Mouse (Mus musculus): Measurements from ENCODE around the gene Cldn3. TPM values are rescaled to one million over a fixed set of nuclear protein-coding genes. Genes with fewer than 3 reads are reported as not detected.

Cldn3 gene
- polyA plus RNA-seq, 1 experiment = 2.8 TPM

GRCm38 (mm10) chr5:135023344-135024173, 37.5 kb downstream of the Cldn3 start, which contains the start of gene Stx1a:
Stx1a (plus strand) TSS chr5:135023482.
- TF ChIP-seq CTCF (IDR thresholded peaks at IDR 0.05; ENCODE audit: borderline replicate concordance, extremely low read depth, insufficient read depth, insufficient read length) = no peak
- peak; percentile 58; the same call in 1 of the 2 replicates for TF ChIP-seq POLR2A (IDR thresholded peaks at IDR 0.05; ENCODE audit: borderline replicate concordance, extremely low read depth, insufficient read depth, insufficient read length, poor library complexity, severe bottlenecking)
- peak; percentile 96 for DNase-seq (ENCODE audit: low read depth)

- no peak for DNase-seq (ENCODE audit: low read depth)
- TF ChIP-seq CTCF (IDR thresholded peaks at IDR 0.05; ENCODE audit: borderline replicate concordance, extremely low read depth, insufficient read depth, insufficient read length) (no peak), POLR2A (IDR thresholded peaks at IDR 0.05; ENCODE audit: borderline replicate concordance, extremely low read depth, insufficient read depth, insufficient read length, poor library complexity, severe bottlenecking) (no peak)
Measured at GRCm38 (mm10) chr5:135024665-135025224, 38.7 kb downstream of the Cldn3 start.

- DNase-seq (ENCODE audit: low read depth) = no peak
- TF ChIP-seq CTCF (IDR thresholded peaks at IDR 0.05; ENCODE audit: borderline replicate concordance, extremely low read depth, insufficient read depth, insufficient read length) = no peak
Measured at GRCm38 (mm10) chr5:135025899-135026298, 39.9 kb downstream of the Cldn3 start.

GRCm38 (mm10) chr5:135029007-135029854, 43.2 kb downstream of the Cldn3 start:
- no peak for TF ChIP-seq CTCF (IDR thresholded peaks at IDR 0.05; ENCODE audit: borderline replicate concordance, extremely low read depth, insufficient read depth, insufficient read length)
- no peak for TF ChIP-seq POLR2A (IDR thresholded peaks at IDR 0.05; ENCODE audit: borderline replicate concordance, extremely low read depth, insufficient read depth, insufficient read length, poor library complexity, severe bottlenecking)
- no peak for DNase-seq (ENCODE audit: low read depth)

- no peak for DNase-seq (ENCODE audit: low read depth)
- no peak for TF ChIP-seq CTCF (IDR thresholded peaks at IDR 0.05; ENCODE audit: borderline replicate concordance, extremely low read depth, insufficient read depth, insufficient read length)
- no peak for TF ChIP-seq POLR2A (IDR thresholded peaks at IDR 0.05; ENCODE audit: borderline replicate concordance, extremely low read depth, insufficient read depth, insufficient read length, poor library complexity, severe bottlenecking)
Measured at GRCm38 (mm10) chr5:135032581-135032980, 46.6 kb downstream of the Cldn3 start.

- no peak for DNase-seq (ENCODE audit: low read depth)
- TF ChIP-seq CTCF (IDR thresholded peaks at IDR 0.05; ENCODE audit: borderline replicate concordance, extremely low read depth, insufficient read depth, insufficient read length) (peak; percentile 37; the same call in 1 of the 2 replicates), POLR2A (IDR thresholded peaks at IDR 0.05; ENCODE audit: borderline replicate concordance, extremely low read depth, insufficient read depth, insufficient read length, poor library complexity, severe bottlenecking) (no peak)
Measured at GRCm38 (mm10) chr5:135034593-135034992, 48.6 kb downstream of the Cldn3 start.

GRCm38 (mm10) chr5:135035608-135036359, 49.8 kb downstream of the Cldn3 start:
- TF ChIP-seq CTCF (IDR thresholded peaks at IDR 0.05; ENCODE audit: borderline replicate concordance, extremely low read depth, insufficient read depth, insufficient read length) (no peak), POLR2A (IDR thresholded peaks at IDR 0.05; ENCODE audit: borderline replicate concordance, extremely low read depth, insufficient read depth, insufficient read length, poor library complexity, severe bottlenecking) (no peak)

More at GRCm38 (mm10) chr5:135035608-135036359, 49.8 kb downstream of the Cldn3 start:
- no peak for DNase-seq (ENCODE audit: low read depth)

Other genes starting within 250 kb of the Cldn3 start
- 21.6 and 29.1 TPM in 2 replicates for gene Eln, start 238.9 kb upstream of the Cldn3 start, polyA plus RNA-seq (2012; rRNA removed)
- gene Tmem270, start 79.5 kb upstream of the Cldn3 start, polyA plus RNA-seq (2012; rRNA removed) = not detected in 2 replicates
- 0.10 TPM in 1 of 2 replicates, not detected in the other for gene Cldn13, start 70.7 kb upstream of the Cldn3 start, polyA plus RNA-seq (2012; rRNA removed)
- gene Mettl27, start 53.8 kb upstream of the Cldn3 start, polyA plus RNA-seq (2012; rRNA removed) = 5.6 and 6.9 TPM in 2 replicates
- gene Cldn4, start 39.3 kb upstream of the Cldn3 start, polyA plus RNA-seq (2012; rRNA removed) = 3.2 and 3.5 TPM in 2 replicates
- gene Abhd11, start 22.9 kb downstream of the Cldn3 start, polyA plus RNA-seq (2012; rRNA removed) = 65.6 and 94.1 TPM in 2 replicates
- gene Stx1a, start 37.3 kb downstream of the Cldn3 start, polyA plus RNA-seq (2012; rRNA removed) = 151 and 152 TPM in 2 replicates
- gene Dnajc30, start 78.0 kb downstream of the Cldn3 start, polyA plus RNA-seq (2012; rRNA removed) = 34.8 and 35.9 TPM in 2 replicates
- gene Bud23, start 78.7 kb downstream of the Cldn3 start, polyA plus RNA-seq (2012; rRNA removed) = 81.8 and 112 TPM in 2 replicates
- 63.2 and 75.0 TPM in 2 replicates for gene Vps37d, start 92.1 kb downstream of the Cldn3 start, polyA plus RNA-seq (2012; rRNA removed)
- 1.8 and 1.9 TPM in 2 replicates for gene Mlxipl, start 103.7 kb downstream of the Cldn3 start, polyA plus RNA-seq (2012; rRNA removed)
- 11.5 and 14.1 TPM in 2 replicates for gene Tbl2, start 163.4 kb downstream of the Cldn3 start, polyA plus RNA-seq (2012; rRNA removed)
- gene Bcl7b, start 182.1 kb downstream of the Cldn3 start, polyA plus RNA-seq (2012; rRNA removed) = 22.6 and 22.9 TPM in 2 replicates
- 56.5 and 70.7 TPM in 2 replicates for gene Baz1b, start 201.1 kb downstream of the Cldn3 start, polyA plus RNA-seq (2012; rRNA removed)

All from brain, embryonic 14.5 days (tissue).